Mouse (Mus musculus) bone marrow, adult 2 months (tissue): ENCODE measurements around the gene Mef2b. TPM values are rescaled to one million over a fixed set of nuclear protein-coding genes. Genes with fewer than 3 reads are reported as not detected.

Experiments
- H3K27ac ChIP-seq: fragments of 200-500 bp; 2 replicates; pipeline ENCODE4 v1.5.1; 2012; ENCODE audit warnings: low read depth, mild to moderate bottlenecking, control low read depth, inconsistent platforms, low read length; ENCODE audit not compliant: control insufficient read depth, poor library complexity, insufficient read depth
- H3K4me1 ChIP-seq: fragments of 200-500 bp; 2 replicates; pipeline ENCODE4 v1.6.1; 2011; ENCODE audit warnings: low read length; ENCODE audit not compliant: control insufficient read depth, insufficient read depth
- H3K4me3 ChIP-seq: fragments of 200-500 bp; replicated peaks from 2 replicates; pipeline ENCODE3; 2011; ENCODE audit warnings: mild to moderate bottlenecking, low read depth, low read length, control low read depth; ENCODE audit not compliant: control insufficient read depth
- CTCF ChIP-seq: fragments of 200-500 bp; IDR thresholded peaks from 2 replicates; pipeline ENCODE4 v1.5.1; 2011; ENCODE audit warnings: low read length, control low read depth; ENCODE audit not compliant: control insufficient read depth, insufficient read depth
- POLR2A ChIP-seq: fragments of 200-500 bp; IDR thresholded peaks from 2 replicates; pipeline ENCODE4 v1.6.1; 2011; ENCODE audit warnings: low read depth, mild to moderate bottlenecking, control low read depth, low read length, borderline replicate concordance; ENCODE audit not compliant: control insufficient read depth
- WGBS: fragments of 180-500 bp; shearing (Covaris S2); methylation state at CpG from one replicate; pipeline ENCODE4 v1.1.7; 2018; 5-methylcytosine and 5-hydroxymethylcytosine counted together
- polyA plus RNA-seq: library from polyadenylated mRNA; stranded (reverse); fragments of >200 nt; gene quantifications from 2 replicates; pipeline ENCODE4 v1.2.4, GENCODE M21; 2011; ENCODE audit warnings: low replicate concordance; ENCODE audit not compliant: missing spikeins, insufficient read depth, insufficient read length

Mef2b gene
- polyA plus RNA-seq, 1 experiment, result 2.7 TPM

GRCm38 (mm10) chr8:70195762-70196161 lies 56.3 kb downstream of the Mef2b start:
- Histone ChIP-seq H3K4me1 (peaks cover 3% of the 10 kb centered on the region; the same call in 1 of the 2 replicates), H3K27ac (no peak overlapping the region), H3K4me3 (no peak overlapping the region)
- 72% methylated on average over 2 of the region's 2 CpGs for WGBS
- no peak for TF ChIP-seq POLR2A
- no peak for TF ChIP-seq CTCF

- no peak for TF ChIP-seq CTCF
- TF ChIP-seq POLR2A, result no peak
- Histone ChIP-seq H3K4me1 (peaks cover 5% of the 10 kb centered on the region; the same call in 1 of the 2 replicates), H3K27ac (no peak overlapping the region), H3K4me3 (no peak overlapping the region)
- 87% methylated on average over 7 of the region's 7 CpGs for WGBS
These were observed 58.1 kb downstream of the Mef2b start for GRCm38 (mm10) chr8:70197603-70198002.

- H3K4me1 ChIP-seq, result peaks cover 5% of the 10 kb centered on the region; the same call in 1 of the 2 replicates
- TF ChIP-seq POLR2A (no peak), CTCF (peak; percentile 42; the same call in 1 of the 2 replicates)
- 79% methylated on average over 5 of the region's 5 CpGs for WGBS
- H3K4me3 ChIP-seq, result no peak overlapping the region
- H3K27ac ChIP-seq, result peak overlapping the region; percentile 27; the same call in 1 of the 2 replicates
These were observed 60.7 kb downstream of the Mef2b start for GRCm38 (mm10) chr8:70200098-70200681.

GRCm38 (mm10) chr8:70201417-70201816 lies 61.9 kb downstream of the Mef2b start:
- peak overlapping the region; percentile 0 for H3K4me3 ChIP-seq
- TF ChIP-seq CTCF (no peak), POLR2A (no peak)
- peaks cover 5% of the 10 kb centered on the region; the same call in 1 of the 2 replicates for H3K4me1 ChIP-seq
- H3K27ac ChIP-seq, result peak overlapping the region; percentile 87
- 56% methylated on average over 3 of the region's 3 CpGs for WGBS

- no peak overlapping the region for H3K27ac ChIP-seq
- peaks cover 5% of the 10 kb centered on the region; the same call in 1 of the 2 replicates for H3K4me1 ChIP-seq
- 93% methylated on average over 4 of the region's 4 CpGs for WGBS
- H3K4me3 ChIP-seq, result no peak overlapping the region
- TF ChIP-seq CTCF, result no peak
- TF ChIP-seq POLR2A, result no peak
These were observed 63.6 kb downstream of the Mef2b start for GRCm38 (mm10) chr8:70203072-70203471.

- Histone ChIP-seq H3K27ac (no peak overlapping the region), H3K4me3 (no peak overlapping the region), H3K4me1 (peaks cover 5% of the 10 kb centered on the region; the same call in 1 of the 2 replicates)
- TF ChIP-seq POLR2A (no peak), CTCF (no peak)
- 51% methylated on average over 1 of the region's 1 CpGs for WGBS
These were observed 65.2 kb downstream of the Mef2b start for GRCm38 (mm10) chr8:70204757-70205156.

- H3K4me3 ChIP-seq, result no peak overlapping the region
- no peak overlapping the region for H3K27ac ChIP-seq
- 90% methylated on average over 1 of the region's 1 CpGs for WGBS
- no peaks in the 10 kb centered on the region; the same call in 1 of the 2 replicates for H3K4me1 ChIP-seq
- no peak for TF ChIP-seq POLR2A
- TF ChIP-seq CTCF, result no peak
These were observed 68.6 kb downstream of the Mef2b start for GRCm38 (mm10) chr8:70208130-70208529.

- 83% methylated on average over 8 of the region's 8 CpGs for WGBS
- no peak overlapping the region for H3K27ac ChIP-seq
These were observed 71.0 kb downstream of the Mef2b start for GRCm38 (mm10) chr8:70210538-70210937.

GRCm38 (mm10) chr8:70211275-70211674 lies 71.8 kb downstream of the Mef2b start:
- Histone ChIP-seq H3K27ac (no peak overlapping the region), H3K4me1 (no peaks in the 10 kb centered on the region; the same call in 1 of the 2 replicates), H3K4me3 (peak overlapping the region; percentile 90)
- TF ChIP-seq POLR2A (no peak), CTCF (no peak)
- 81% methylated on average over 1 of the region's 1 CpGs for WGBS

More at GRCm38 (mm10) chr8:70210538-70210937, 71.0 kb downstream of the Mef2b start:
- TF ChIP-seq POLR2A (no peak), CTCF (no peak)
- no peaks in the 10 kb centered on the region; the same call in 1 of the 2 replicates for H3K4me1 ChIP-seq
- H3K4me3 ChIP-seq, result no peak overlapping the region
